8 mouse cellular contexts compared by ENCODE assay signal in the genomic region with DNA sequence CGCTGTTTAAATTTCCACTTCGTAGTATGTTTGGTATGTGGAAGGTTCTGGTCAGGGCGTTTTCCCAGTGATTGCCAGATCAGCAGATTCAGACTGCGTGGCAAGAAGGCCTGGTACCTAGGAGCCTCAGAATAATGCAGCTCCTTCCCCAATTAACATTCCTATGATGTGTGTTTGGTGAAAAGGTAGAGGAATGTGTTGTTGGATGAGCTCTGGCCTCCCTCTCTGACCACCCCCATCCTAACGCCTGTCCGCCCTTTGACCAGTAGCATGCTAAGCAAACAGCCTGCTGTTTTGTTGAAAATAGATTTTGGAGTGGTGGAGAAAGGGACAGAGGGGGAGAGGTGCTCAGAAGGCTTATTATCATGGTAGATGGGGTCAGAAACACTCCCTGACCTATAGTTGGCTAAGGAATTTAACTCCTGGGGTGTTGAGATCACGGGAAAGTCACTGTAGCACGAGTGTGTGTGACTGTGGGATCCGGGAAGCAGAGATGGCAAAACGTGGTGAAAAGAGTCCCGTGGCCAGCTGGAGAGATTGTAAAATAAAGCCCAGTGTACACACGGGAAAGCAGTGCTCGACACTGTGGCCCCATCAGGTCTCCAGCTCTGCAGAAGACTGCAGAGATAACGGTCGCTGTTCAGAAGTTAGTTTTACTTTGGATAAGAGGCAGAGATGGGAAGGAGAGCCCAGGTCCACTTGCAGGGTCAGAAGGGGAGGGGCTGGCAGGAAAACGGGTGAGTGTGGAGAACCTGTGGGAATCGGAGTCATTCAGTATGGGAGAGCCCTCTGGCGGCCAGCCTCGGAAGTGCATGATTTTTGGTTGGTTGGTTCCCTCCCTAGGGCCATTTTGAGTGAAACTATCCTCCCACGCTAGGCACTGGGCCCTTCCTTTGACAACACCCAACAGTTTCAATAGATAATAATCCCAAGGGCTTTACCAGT. TPM values are rescaled to one million over a fixed set of nuclear protein-coding genes. Genes with fewer than 3 reads are reported as not detected.
DNase-seq lines count a peak whose midpoint lies in the region; ATAC-seq lines count a peak whose summit lies in the region.

No protein-coding gene starts in this region.

- no peaks in the 10 kb centered on the region for H3K27me3 ChIP-seq in intestine, embryonic 15.5 days (replicated peaks)
- H3K27me3 ChIP-seq in midbrain, embryonic 11.5 days (ENCODE audit: control insufficient read depth, insufficient read depth, low read length), result no peaks in the 10 kb centered on the region

- intact Hi-C loops in gastrocnemius, postnatal 36 days (cut with DNase I), result loop anchor here (1.0 to 2.0 kb wide), 2 partner anchors 139 to 219 kb away; no protein-coding TSS in a partner anchor
- intact Hi-C loops in left cerebral cortex, postnatal 36 days (cut with DNase I), result loop anchor here (2.0 kb wide), 2 partner anchors 139 to 219 kb away; no protein-coding TSS in a partner anchor

- H3K36me3 ChIP-seq in intestine, embryonic 15.5 days, result no peaks in the 10 kb centered on the region
- H3K36me3 ChIP-seq in midbrain, embryonic 11.5 days (ENCODE audit: control insufficient read depth, insufficient read depth, low read length), result no peaks in the 10 kb centered on the region

- ATAC-seq in intestine, embryonic 15.5 days, result peak; percentile 58
- peak; percentile 75 for ATAC-seq in midbrain, embryonic 11.5 days (ENCODE audit: low FRiP score)
- ATAC-seq in activated CD4-positive, CD25-positive, alpha-beta regulatory T cell, adult 4 months, result no peak

- no peak overlapping the region for H3K4me3 ChIP-seq in intestine, embryonic 15.5 days (replicated peaks)
- no peak overlapping the region for H3K4me3 ChIP-seq in midbrain, embryonic 11.5 days (ENCODE audit: low read depth, low read length)

- H3K9me3 ChIP-seq in intestine, embryonic 15.5 days, result no peaks in the 10 kb centered on the region
- H3K9me3 ChIP-seq in midbrain, embryonic 11.5 days (ENCODE audit: control insufficient read depth, low read length), result no peaks in the 10 kb centered on the region

- no peak overlapping the region for H3K27ac ChIP-seq in intestine, embryonic 15.5 days
- H3K27ac ChIP-seq in midbrain, embryonic 11.5 days (ENCODE audit: low read depth, low read length), result no peak overlapping the region

- peak; percentile 77 for DNase-seq in adrenal gland, adult 8-10 months
- DNase-seq in embryo, embryonic 11.5 days (ENCODE audit: low read depth, low spot score), result peak; percentile 74
- peak; percentile 90 for DNase-seq in gastrocnemius, postnatal 36 days
- DNase-seq in left cerebral cortex, postnatal 36 days (ENCODE audit: low spot score in 2 of 2), result peak; percentile 54 to 70
- DNase-seq in midbrain, embryonic 11.5 days (ENCODE audit: low spot score, missing footprints), result peak; percentile 99
- peak; percentile 81 for DNase-seq in right cerebral cortex, postnatal 4 days

- peaks cover 5% of the 10 kb centered on the region; the same call in 1 of the 2 replicates for H3K4me1 ChIP-seq in intestine, embryonic 15.5 days (replicated peaks)
- no peaks in the 10 kb centered on the region for H3K4me1 ChIP-seq in midbrain, embryonic 11.5 days (ENCODE audit: control insufficient read depth, insufficient read depth, low read length)

- peak overlapping the region; percentile 53 for H3K4me2 ChIP-seq in intestine, embryonic 15.5 days (replicated peaks)
- H3K4me2 ChIP-seq in midbrain, embryonic 11.5 days, result no peak overlapping the region; the same call in 1 of the 2 replicates

- 22% methylated on average over 20 of the region's 20 CpGs for WGBS in intestine, embryonic 15.5 days
- WGBS in midbrain, embryonic 11.5 days, result 31% methylated on average over 20 of the region's 20 CpGs

- no peak overlapping the region for H3K9ac ChIP-seq in intestine, embryonic 15.5 days
- no peak overlapping the region for H3K9ac ChIP-seq in midbrain, embryonic 11.5 days (ENCODE audit: low read length)

RNA-seq across cellular contexts. Expression of a gene that starts 59.9 kb away (rescaled TPM):
- total RNA-seq in adrenal gland, adult 8-10 months (2022), result 10 to 100 TPM in 1 of 4 experiments, 1 to 10 TPM in 3; 1.3 to 14.0 (median 2.5) TPM
- 1 to 10 TPM in 1 of 2 experiments, under 1 TPM in 1; 0.79 to 1.2 TPM for total RNA-seq in gastrocnemius, postnatal 36 days (2021)
- polyA plus RNA-seq in intestine, embryonic 15.5 days (2015; fragmentation: Nextera tagmentation; extraction: Ambion mirVana), result 0.86 and 1.1 TPM in 2 replicates
- 1 to 10 TPM; 2.4 to 3.5 TPM for total RNA-seq in left cerebral cortex, postnatal 36 days (2021)
- 2.2 and 2.3 TPM in 2 replicates for polyA plus RNA-seq in midbrain, embryonic 11.5 days (2014; fragmentation: Nextera tagmentation; extraction: Ambion mirVana)
- polyA plus RNA-seq in activated CD4-positive, CD25-positive, alpha-beta regulatory T cell, adult 4 months (2017; shearing (Covaris generic)), result not detected
